Mouse (Mus musculus) hematopoietic stem cell, adult 5-6 weeks (primary cell): ENCODE measurements around the gene Snd1. TPM values are rescaled to one million over a fixed set of nuclear protein-coding genes. Genes with fewer than 3 reads are reported as not detected.
"Not testable (repeated sequence)": the region's sequence is repeated elsewhere in the genome, so short reads cannot be mapped to it uniquely, and the experiment has no call there.

Experiments used
- ATAC-seq, 2 experiments: fragments of 125-278 bp in 1 of 2; replicated peaks in 1 of 2; 2 replicates each; pipeline ENCODE4 v1.8.0; 2016 to 2017; ENCODE audit warnings: inconsistent platforms in 2 of 2, mild to moderate bottlenecking in 2 of 2, moderate number of reproducible peaks in 2 of 2, low read depth in 1 of 2, moderate TSS enrichment in 1 of 2; ENCODE audit not compliant: low FRiP score in 2 of 2, poor library complexity in 2 of 2, severe bottlenecking in 2 of 2, insufficient read depth in 1 of 2, low TSS enrichment in 1 of 2
- total RNA-seq: library from RNA; stranded (forward); fragments of 172-1452, 232-1000 nt; gene quantifications from 2 replicates; pipeline ENCODE4 v1.2.3, GENCODE M21; 2017

Gene Snd1
- total RNA-seq, 1 experiment from 2014 or later: 229 TPM

DNA sequence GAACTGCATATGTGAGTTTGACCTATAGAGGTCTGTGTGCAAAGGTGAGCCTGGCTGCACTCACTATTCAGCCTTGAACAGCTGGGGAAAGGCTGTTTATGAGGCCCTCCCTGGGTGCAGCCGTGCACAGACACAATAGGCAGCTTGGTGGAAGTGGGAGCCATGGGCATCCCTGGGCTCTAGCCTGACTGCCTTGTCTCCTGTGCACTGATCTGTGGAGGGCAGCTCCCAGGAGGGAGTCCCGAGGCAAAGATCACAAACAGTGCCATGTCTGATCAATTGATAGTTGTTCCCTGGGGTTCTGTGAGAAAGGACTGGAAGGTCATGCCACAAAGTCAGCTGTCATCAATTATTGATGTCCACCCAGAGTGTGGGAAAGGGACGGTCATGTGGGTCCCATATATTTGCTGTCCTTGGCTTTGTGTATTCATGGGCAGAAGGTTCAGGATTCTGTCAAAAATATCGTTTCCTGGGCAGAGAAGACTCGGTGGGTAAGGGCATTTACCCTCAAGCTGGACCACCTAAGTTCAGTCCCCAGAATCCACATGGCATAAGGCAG, 421.9 kb downstream of the Snd1 start:
- no peak for ATAC-seq

DNA sequence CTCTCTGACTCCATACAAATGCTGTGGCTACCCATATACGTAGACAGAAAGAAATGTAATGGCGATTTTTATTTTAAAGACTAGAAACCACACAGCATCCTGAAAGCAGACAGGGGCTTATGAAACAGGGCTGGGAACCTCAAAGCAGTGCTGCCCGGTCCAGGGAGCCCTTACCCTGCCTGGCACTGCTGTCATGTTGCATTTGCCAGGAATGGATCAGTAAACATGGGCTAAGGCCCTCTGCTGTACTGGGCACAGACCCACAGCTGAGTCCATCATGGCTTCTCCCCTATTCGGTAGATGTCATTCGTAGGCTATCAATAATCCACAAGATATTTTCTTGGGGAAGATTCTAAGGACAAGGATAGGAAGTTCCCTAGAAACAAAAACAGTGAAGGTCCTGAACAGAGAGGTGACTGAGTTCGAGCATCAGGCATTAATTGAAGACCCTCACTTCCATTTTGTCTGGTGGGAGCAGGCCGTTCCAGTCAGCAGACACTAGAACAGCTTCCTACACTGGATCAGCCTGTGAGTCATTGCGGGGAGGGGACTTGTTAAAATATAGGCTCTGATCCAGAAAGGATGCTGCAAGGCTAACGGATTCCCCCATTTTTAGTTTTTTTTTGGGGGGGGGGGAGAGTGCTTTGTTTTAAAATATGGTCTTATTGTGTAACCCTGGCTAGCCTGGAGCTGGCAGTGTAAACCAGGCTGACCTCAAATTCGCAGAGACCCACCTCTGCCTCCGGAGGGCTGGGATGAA, 422.6 kb downstream of the Snd1 start:
- no peak for ATAC-seq

DNA sequence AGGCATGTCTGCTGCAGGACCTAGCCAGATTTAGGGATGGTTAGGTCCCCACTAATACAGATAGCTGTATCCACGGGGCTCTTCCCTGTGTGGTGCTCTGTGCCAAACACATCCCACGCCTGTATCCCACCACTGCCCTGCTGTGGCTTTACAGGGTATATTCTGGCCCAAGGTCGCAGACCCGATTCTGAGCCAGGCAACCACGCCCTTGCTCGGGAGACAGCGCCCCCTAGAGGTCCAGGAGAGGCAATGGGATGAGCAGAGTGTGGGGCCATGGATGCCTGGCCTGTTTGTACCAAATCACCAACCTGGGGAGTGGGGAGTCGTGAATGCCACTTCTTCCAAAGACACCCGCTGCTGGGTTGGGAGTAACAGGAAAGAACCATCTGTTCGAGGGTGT, 423.9 kb downstream of the Snd1 start:
- ATAC-seq: peak; percentile 48 to 68

DNA sequence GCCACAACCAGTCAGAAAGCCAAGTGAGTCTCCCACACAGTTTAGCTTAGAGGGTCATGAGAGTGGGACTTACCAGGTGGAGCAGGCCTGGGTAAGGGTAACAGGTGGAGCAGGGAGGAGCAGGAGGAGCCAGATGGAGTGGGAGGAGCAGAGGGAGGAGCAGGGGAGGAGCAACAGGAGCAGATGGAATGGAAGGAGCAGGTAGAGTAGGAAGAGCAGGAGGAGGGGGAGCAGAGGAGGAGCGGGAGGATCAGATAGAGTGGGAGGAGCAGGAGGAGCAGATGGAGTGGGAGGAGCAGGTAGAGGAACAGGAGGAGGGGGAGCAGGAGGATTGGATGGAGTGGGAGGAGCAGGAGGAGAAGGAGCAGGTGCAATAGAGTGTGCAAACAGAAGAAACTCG, 427.6 kb downstream of the Snd1 start:
- ATAC-seq: no peak

DNA sequence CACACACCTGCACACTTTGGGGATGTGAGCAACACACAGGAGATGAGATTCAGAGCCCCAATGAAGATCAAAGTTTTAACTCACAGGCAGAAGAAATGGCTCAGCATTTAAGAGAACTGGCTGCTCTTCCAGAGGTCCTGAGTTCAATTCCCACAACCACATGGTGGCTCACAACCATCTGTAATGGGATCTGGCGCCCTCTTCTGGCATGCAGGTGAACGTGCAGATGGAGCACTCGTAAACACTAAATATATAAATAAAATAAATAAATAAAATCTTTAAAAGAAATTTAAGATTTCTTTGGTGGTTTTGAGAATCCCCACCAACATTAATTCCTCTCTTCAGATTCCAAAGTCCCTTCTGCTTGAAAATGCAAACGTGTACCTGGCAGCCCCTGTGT, 429.5 kb downstream of the Snd1 start:
- no peak for ATAC-seq

DNA sequence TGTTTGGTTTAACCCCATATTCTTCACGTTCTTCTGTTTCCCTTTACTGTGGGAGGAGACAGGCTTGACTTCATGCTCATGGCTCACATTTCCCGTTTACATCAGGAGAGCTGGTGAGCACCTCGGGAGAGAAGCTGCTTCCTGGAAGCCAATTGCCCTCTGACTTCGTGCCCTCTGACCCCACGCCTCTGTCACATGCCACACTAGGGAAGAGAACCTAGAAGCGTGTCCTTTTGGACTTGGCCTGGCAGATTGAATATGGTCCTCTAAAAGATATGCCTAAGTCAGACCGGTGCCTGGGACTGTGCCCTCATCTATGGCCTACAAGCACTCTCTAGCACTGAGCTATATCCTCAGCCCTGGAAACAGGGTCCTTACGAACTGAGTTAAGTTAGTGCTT, 430.4 kb downstream of the Snd1 start:
- no peak for ATAC-seq

DNA sequence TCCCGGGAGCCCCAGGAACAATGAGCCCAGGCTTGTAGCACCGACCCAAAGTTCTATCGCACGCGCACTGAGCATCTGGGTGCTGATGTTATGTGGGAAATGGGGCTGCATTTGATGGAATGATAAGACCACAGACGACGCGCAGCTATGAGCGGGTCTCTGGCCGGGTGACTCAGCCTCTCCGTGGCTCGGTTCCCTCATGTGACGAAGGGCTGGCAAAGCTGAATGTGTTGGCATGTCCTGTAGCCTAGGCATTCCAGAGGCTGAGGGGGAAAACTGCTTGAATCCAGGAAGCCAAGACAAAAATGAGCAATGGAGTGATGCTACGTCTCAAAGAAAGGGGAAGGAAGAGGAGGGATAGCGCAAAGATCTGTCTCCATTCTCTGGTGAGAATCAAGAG, 434.9 kb downstream of the Snd1 start:
- ATAC-seq: no peak

DNA sequence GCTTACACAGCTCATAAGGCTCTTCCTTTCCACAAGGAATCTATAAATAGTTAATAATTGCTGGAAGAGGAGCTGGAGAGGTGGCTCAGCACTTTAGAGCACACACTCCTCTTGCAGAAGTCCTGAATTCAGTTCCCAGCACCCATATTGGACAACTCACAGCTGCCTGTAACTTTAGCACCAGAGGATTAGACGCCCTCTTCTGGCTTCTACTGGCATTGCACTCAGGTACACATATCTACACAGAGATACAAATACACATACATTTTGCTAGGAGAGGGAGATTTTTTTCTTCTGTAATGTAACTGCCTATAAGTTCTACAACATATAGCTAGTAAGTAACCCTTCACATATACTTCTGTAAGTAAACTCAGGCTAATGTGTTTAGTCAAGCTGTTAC, 440.0 kb downstream of the Snd1 start:
- ATAC-seq: no peak

DNA sequence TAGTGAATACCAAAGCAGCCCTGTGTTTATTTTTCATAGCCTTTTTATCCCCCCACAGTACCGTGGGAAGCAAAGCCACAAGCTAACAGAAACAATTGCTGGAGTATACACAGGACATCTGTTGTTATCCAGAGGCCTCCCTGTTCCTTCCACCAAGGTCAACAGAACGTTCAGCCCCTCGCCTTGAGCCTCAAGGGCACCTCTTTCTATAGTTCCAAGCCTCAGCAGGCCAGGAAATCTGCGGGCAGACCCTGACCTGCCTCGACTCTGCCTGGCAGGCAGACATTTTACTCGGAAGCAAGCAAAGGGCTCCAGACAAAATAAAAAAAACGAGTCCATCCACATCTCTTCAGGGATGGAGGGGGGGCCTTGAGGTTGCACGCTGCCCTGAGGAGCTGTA, 441.7 kb downstream of the Snd1 start:
- ATAC-seq: no peak

DNA sequence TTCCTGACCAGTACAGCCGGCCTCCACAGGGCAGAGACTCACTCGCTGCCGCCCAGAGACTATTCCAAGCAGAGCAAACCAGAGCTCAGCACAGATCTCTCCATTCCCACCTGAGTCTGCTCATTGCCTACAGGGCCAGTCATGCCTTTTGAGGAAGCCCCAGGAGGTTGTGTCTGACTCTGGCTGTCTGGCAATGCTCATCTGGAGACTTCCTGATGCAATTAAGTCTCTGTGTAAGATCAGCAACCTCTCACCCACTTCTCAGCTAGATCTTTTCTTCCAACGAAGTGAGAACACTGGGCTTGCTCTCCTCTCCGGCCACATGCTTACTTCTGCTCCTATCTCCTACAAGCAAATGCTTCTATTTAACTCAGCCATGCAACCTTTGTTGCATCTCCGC, 444.4 kb downstream of the Snd1 start:
- no peak for ATAC-seq

DNA sequence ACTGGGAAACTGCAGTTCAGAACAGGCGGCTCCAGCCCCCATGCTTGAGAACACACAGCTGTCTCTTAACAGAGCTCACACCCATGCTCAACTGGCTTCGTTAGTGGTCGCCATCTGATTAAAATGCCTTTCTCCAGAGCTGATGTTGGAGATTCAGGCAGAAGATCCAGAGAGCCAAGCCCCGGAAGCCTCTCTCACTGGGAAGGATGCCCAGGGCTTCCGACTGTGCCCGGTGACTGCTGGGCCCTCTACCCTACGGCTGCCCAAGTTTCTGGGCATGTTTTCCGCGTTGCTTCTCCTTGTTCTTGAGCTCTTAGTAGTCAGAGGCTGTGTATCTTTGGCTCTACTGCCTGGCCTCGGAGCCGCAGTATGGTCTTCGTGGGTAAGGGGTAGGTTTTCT, 447.4 kb downstream of the Snd1 start:
- ATAC-seq: no peak

DNA sequence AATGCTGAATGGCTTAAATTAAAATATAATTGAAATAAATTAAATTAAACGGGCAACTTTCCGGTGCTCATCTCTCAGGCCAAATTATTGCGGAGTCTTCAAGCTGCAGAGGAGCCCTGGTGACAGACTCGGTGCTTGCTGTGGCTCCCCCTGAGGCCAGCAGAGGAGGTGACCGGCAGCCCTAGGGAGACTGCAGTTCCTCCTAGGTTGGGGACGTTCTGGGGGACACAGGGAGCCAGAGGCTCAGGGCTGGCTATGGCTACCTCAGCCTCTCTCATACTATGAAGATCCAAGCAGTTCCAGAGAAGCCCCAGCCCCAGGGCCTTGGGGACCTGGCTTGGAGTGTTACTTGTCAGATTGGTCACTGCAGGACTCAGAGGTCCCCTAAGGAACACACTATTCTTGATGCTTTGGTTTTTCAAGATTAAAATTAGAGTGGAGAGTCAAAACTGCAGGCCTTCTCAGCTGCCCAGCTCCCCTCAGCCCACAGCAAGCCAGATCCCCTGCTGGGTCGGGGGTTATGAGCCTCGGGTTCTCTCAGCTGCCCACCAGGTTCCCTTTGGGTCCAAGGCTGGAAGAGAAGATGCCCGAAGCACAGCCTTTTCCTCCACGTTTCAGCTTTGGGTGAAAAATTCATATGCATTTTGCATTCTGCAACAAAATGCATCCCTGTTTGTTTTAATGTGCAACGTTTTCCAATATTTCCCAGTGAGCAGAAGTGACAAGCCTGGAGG, 448.3 kb downstream of the Snd1 start:
- ATAC-seq: peak in 1 of 2 experiments; percentile 10; a peak in 1 of 4 replicates

DNA sequence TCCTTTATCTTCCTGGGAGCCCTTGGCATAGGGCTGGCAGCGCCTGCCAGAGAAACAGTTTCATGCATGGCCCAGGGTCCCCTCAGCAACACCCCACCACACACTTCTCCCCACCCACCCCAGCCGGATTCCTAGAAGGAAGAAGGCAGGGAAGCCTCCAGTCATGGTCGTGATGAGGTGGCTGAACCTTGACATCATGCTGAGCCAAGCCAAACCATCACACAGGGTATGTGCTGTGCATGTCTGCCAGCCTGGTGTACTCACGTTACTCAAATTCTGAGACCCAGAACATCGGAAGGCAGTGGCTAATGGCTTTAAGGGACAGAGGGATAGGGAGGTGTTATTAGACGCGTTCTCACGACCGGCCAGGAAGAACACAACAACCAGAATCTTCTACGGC, 448.9 kb downstream of the Snd1 start:
- ATAC-seq: no peak

DNA sequence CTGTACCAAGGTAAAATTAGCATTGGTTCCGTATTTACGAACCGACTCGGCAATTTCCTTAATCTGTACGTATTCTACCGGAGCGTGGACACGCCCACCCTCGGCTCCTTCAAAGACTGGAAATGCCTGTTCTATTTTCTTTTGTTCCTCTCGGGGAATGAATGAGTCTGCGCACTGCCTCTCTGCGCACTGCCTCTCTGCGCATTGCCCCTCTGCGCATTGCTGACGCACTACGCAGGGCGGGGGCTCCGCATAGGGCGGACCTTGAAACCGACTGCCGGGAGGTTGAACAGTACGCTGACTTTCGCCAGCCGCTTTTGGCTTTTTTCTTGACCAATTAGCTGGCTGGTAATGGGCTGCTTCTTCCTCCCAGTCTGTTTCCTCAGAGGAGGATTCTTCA, 453.0 kb downstream of the Snd1 start:
- ATAC-seq: not testable (repeated sequence)

DNA sequence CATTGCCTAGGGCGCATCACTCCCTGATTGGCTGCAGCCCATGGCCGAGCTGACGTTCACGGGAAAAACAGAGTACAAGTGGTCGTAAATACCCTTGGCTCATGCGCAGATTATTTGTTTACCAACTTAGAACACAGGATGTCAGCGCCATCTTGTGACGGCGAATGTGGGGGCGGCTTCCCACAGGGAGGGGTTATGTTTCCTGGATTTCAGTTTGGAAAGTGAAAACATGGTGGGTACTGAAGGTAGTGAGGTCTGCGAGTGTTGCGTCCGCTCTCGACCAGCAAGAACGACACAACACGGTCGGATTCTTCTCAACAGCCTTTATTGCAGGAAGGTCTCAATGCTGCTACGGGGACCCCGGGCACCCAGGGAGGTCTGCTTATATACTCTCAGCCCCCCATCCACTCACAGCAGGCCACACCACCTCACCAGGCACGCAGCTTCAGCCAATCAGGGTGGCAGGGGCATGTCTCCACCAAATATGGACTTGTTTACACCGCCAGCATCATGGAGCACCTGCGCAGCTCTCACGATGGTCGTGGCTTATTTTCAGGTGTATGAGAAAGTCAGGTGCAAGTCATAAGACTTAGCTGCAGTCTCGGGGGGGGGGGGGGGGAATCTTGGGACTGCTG, 454.3 kb downstream of the Snd1 start:
- ATAC-seq: peak in 1 of 2 experiments; percentile 56; a peak in 1 of 4 replicates

DNA sequence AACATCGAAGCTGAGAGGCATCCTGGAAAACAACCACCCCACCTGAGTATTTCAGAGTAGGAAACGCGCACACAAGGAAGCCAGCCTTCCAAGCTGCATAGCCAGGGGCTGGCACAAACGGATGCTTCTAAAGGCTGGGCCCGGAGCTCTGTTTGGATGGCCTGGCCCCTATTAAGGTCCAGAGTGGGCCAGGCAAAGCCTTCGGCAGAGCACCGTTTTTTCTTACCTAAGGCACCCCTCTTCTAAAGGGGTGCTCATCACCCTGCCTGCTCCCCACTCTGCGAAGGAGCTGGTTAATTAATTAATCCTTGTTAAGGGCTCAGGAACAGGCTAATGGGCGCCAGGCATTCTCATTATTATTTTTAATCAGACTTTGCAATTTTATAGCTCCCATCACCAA, 456.3 kb downstream of the Snd1 start:
- ATAC-seq: no peak

DNA sequence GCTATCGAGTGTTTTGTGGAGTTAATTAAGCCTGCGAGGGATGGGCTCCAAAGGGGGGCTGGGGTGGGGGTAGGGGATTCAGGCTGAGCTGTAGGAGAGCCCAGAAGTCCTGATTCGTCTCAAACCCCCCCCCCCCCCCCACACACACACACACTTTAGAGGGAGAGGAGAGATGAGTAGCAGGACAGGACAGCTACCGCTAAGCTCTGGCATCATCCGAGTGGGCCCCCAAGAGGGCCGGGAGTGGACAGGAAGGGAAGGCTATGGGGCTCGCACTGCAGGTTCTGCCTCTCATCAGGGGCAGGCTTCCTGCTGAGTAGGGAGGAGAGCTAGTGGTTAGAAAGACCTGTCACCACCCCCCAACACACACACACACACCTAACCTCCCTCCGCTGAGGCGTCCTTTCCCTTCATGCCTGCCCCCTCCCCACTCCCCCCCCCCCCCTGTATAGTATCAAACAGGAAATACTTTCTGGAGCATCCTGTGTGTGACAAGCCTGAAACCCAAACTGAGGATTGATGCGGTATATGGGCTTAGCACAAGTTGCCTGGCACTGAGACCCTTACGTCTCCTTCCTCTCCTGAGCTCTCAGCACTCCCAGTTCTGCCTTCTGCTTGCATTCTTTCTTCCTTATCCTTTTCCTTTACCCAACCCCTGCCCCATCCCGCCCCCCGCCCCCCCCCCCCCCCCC, 456.8 kb downstream of the Snd1 start:
- peak; percentile 27 to 36; a peak in 3 of 4 replicates for ATAC-seq
